Mouse (Mus musculus): ENCODE data around the gene Zfp617. TPM values are rescaled to one million over a fixed set of nuclear protein-coding genes. Genes with fewer than 3 reads are reported as not detected.
"Not testable (repeated sequence)": the region's sequence is repeated elsewhere in the genome, so short reads cannot be mapped to it uniquely, and the experiment has no call there.

Zfp617 gene
- total RNA-seq, 2 experiments from 2014 or later: 27.9 to 28.2 TPM

DNA sequence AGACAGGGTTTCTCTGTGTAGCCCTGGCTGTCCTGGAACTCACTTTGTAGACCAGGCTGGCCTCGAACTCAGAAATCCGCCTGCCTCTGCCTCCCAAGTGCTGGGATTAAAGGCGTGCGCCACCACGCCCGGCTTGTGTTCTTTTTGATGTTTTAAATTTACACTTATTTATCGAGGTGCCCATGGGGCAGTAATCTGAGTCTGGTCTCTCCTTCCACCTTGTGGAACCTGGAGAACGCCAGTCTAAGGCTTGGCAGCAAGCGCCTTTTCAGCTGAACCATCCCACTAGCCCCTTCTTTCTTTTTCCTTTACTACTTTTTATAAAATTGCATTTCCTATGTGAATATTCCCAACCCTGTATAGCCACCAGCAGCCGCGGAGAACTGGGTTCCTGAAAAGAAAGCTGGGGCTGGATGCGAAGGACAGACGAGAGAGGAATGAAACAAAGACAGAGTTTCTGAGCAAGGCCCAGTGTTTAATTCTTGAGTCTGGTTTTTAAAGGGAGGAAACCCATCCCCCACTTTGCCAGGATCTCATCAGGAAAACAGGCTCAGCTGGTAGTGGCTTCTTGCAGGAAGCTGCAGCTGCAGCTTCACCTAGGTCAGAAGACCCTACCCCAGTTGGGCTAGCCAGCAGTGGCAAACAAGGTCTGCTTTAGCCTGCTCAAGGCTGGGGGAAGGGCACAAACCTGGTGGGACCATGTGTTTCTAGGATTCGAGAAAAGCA lies 43.2 kb downstream of the Zfp617 start:
- DNase-seq (ENCODE audit: low spot score in 2 of 2): no peak

DNA sequence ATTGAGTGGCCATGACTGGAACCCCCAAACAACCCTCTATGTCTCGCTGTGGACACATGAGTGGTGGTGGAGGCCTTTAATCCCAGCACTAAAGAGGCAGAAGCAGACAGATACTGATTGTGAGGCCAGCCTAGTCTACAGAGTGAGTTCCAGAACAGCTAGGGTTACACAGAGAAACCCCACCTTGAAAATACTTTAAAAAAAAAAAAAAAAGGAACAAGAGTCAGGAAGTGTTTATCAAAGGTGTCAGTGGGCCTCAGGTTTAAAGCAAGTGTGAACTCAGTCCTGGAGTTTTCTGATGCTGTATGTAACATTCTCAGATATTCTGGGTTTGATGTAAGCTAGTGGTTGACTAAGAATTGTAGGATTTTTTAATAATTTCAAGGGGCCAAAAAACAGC lies 44.1 kb downstream of the Zfp617 start:
- DNase-seq (ENCODE audit: low spot score in 2 of 2): no peak

DNA sequence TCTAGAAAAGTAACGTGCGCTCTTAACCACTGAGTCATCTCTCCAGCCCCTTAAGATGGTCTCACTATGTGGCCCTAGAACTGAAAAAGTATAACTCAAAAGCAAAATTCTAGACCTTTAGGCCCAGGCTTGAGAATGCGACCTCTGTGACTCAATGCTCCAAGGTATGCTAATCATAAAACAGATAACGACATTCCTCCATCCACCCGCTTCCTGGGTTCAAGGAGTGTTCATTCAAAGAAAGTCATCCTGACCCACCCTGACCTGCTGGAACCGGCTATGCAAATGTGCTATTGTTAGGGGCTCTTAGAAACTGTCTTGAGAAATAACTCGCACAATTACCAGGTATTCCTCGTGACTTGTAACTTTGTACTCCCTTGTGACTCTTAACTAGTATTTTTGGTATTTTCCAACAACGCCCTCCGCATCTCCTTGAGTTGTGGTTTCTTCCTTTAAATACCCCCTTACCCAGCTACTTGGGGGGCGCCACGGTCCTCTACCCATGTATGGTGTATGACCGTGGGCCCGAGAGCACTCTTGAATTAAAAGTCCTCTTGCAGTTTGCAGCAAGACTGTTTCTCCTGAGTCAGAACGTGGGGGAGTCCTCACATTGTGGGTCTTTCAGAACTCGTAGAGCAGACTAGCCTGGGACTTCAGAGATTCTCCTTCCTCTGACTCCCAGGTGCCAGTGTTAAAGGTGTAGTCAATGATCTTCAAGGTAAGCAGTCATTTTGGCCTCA lies 44.7 kb downstream of the Zfp617 start:
- DNase-seq (ENCODE audit: low spot score in 2 of 2): not testable (repeated sequence)

DNA sequence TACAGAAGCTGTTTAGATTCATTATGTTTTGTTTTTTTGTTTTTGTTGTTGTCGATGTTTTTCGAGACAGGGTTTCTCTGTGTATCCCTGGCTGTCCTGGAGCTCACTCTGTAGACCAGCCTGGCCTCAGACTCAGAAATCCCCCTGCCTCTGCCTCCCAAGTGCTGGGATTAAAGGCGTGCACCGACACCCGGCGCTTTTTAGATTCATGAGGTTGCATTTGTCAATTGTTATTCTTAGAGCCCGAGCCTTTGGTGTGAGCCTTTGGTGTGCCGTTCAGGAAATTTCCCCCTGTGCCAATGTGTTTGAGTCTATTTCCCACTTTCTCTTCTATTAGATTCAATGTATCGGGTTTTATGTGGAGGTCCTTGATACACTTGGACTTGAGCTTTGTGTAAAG lies 46.2 kb downstream of the Zfp617 start:
- no peak for DNase-seq (ENCODE audit: low spot score in 2 of 2)

DNA sequence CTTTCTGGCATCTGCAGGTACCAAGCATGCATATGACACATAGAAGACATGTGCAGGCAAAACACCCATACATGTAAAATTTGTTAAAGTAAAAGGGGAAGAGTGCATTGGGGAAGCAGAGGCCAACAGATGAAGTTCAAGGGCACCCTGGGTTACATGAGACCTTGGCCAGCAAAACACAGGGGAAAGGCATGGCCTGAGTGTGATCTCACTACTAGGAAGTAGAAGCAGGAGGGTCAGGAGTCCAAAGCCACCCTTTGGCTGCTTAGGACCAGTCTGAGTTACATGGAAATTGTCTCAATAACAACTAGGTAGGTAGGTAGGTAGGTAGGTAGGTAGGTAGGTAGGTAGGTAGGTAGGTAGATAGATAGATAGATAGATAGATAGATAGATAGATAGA lies 52.0 kb downstream of the Zfp617 start:
- DNase-seq (ENCODE audit: low spot score in 2 of 2): no peak

DNA sequence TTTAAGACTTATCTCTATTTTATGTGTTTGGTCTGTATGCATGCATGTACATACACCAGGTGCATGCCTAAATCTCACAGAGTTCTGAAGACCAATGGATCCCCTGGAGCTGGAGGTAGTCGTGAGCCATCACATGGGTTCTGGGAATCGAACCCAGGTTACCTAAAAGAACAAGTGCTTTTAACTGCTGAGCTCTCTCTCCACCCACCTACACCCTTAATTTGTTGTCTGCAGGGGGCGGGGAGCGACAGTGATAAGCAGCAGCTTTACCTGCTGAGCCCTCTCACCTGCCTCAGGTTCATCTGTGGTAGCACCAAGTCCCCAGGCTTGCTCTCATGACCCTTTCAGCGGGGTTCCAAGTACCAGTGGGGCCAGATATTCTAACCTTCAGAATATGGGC lies 53.4 kb downstream of the Zfp617 start:
- DNase-seq (ENCODE audit: low spot score in 2 of 2): no peak

DNA sequence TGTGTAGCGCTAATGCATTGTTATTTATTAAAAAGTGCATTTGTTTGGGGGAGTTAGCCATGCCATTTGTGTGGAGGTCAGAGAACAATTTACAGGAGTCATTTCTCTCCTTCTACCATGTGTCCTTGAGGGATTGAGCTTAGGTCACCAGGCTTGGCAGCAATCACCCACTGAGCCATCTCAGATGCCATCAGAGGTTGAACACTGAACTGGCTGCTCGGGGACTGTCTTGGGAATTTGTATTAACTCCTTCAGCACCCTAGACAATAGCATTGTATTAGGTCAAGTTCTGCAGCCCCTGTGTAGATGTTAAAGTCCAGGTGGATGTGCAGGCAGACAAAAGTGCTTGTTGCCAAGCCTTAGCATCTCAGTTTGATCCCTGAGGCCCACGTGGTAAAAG lies 55.6 kb downstream of the Zfp617 start:
- DNase-seq (ENCODE audit: low spot score in 2 of 2): no peak

DNA sequence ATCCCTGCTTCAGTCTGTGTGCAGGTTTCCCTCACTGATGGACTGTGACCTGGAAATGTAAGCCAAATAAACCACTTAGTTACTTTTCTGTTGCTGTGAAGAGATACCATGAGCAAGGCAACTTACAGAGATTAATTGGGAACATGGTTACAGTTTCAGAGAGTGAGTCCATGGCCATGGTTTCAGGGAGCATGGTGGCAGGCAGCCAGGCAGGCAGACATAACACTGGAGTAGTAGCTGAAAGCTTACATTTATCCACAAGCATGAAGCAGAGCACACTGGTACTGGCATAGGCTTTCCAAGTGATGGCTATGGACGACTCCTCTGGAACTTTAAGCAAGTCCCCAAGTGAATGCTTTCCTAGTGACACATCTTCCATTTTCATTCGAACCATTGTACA lies 56.7 kb downstream of the Zfp617 start:
- DNase-seq (ENCODE audit: low spot score in 2 of 2): no peak

DNA sequence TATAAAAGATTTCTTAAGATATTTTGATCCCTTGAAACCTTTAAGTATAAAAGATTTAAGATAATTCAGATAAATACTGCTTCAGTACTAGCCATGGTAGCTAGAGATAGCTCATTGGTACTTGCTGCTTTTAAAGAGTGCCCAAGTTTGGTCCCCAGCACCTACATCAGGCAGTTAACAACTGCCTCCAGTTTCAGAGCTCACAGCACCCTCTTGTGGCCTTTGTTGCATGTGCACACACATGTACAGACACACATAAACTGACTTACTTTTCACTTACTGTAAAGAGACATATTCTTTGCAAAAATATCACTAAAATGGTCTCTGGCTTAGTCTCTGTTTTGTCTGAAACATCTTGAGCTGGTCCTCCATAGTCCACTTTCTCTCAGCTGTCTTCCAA lies 58.0 kb downstream of the Zfp617 start:
- DNase-seq (ENCODE audit: low spot score in 2 of 2): no peak

DNA sequence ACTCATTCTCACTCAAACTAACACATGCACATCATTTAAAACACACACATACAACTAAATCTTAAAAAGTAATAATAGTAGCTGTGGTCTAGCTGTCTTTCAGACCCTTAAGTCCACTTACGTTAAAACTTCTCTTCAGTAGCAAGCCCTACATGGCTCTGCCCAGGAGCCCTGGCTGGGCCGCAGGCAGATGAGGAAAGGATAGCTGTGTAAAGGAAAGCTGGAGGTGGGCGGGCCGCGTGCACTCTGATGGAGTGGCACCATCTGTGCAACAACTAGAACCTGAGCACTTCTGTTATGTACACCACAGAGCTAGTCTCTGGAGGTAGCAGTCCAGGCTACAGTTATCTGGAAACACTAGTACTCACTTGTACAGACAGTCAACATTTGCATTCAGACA lies 58.8 kb downstream of the Zfp617 start:
- DNase-seq (ENCODE audit: low spot score in 2 of 2): no peak

DNA sequence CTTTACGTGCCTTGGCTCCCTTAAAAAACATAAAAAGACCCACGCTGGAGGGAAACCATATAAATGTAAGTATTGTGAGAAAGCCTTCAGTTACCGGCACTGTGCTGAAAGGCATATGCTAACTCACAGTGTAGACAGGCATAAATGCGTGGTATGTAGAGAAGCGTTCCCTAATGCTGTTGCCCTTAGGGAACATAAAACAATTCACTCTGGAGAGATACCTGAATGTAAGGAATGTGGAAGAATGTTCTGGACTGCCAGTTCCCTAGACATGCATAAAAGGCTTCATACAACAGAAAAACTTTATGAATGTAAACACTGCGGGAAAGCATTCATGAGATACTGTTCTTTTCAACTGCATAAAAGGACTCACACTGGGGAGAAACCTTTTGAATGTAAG lies 59.7 kb downstream of the Zfp617 start:
- DNase-seq (ENCODE audit: low spot score in 2 of 2): no peak

DNA sequence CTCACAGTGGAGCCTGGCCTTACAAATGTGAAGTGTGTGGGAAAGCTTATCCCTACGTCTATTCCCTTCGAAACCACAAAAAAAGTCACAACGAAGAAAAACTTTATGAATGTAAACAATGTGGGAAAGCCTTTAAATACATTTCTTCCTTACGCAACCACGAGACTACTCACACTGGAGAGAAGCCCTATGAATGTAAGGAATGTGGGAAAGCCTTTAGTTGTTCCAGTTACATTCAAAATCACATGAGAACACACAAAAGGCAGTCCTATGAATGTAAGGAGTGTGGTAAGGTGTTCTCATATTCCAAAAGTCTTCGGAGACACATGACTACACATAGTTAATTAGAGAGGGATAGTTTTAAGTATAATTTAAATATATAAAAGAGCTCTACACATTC lies 60.2 kb downstream of the Zfp617 start:
- no peak for DNase-seq (ENCODE audit: low spot score in 2 of 2)

DNA sequence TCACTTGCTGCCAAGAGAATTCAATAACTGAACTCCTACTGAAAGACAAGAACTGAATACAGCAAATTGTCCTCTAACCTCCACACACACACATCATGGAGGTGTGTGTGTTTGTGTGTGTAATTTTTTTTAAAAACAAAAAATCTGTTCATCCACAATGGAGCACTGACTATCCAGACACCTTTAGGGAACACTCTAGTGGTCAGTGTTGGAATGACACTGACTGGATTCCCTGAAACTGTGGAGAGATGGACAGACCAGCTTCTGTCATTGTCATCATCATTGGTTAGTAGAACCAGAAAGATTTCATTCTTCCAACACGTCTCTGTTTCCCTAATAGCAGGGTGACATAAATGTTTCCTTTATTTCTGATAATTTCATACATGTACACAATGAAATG lies 63.5 kb downstream of the Zfp617 start:
- DNase-seq (ENCODE audit: low spot score in 2 of 2): no peak

DNA sequence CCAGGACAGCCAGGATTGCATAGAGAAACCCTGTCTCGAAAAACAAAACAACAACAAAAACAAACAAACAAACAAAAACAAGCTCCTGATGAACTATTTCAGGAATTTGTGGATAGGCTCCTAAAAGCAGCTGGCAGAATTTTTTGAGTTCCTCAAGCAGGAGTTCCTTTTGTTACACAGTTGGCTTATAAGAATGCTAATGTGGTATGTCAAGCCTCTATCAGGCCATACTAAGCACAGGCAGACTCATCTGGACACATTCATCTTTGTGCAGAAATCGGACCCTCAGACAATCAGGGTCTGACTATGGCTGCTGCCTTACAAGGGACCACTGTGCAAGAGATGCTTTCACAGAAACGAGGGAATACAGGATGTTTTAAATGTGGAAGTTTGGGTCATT lies 65.8 kb downstream of the Zfp617 start:
- no peak for DNase-seq (ENCODE audit: low spot score in 2 of 2)

DNA sequence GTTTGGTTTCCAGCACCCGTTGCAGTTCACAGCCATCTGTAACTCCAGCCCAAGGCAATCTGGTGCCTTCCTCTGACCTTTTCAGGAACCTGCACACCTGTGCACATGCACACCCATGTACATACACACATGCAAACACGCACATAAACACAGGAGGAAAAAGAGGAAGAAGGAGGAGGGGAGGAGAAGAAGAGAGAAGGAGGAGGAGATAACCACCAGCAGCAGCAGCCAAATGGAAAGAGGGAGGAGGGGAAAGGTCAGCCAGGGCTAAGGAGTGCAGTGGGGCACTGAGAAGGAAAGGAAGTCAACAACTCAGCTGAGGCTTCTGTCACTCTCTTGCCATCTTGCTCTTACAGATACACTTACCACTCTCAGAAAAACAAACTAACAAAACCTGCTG lies 72.6 kb downstream of the Zfp617 start:
- no peak for DNase-seq (ENCODE audit: low spot score in 2 of 2)

DNA sequence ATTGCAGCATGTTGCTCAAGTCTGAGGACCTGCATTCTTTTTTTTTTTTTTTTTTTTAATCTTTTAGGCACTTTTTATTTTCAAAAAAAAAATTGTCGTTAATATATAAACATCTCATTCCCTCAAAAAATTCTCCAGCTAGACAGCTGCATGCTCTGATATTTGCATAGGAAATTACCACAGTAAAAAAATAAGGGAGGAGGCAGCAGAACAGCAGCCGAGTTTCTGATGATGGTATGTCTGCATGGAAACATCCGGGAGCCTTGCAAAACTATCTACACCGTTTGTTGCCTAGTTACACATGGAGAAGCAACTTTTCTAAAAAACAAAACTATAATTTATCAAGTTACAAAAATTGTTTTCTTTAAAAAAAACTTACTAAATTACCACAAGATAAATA lies 73.0 kb downstream of the Zfp617 start:
- no peak for DNase-seq (ENCODE audit: low spot score in 2 of 2)

Other genes starting within 250 kb of the Zfp617 start
- 100 to 1,000 TPM; 242 to 246 TPM for gene Unc13a, start 236.9 kb upstream of the Zfp617 start, total RNA-seq (2021)
- gene Jak3, start 232.3 kb upstream of the Zfp617 start, total RNA-seq (2021): 1 to 10 TPM; 7.7 to 7.8 TPM
- gene Insl3, start 219.4 kb upstream of the Zfp617 start, total RNA-seq (2021): 1 to 10 TPM; 2.3 to 2.4 TPM
- gene B3gnt3, start 206.8 kb upstream of the Zfp617 start, total RNA-seq (2021): under 1 TPM; 0.42 to 0.64 TPM
- gene Fcho1, start 182.9 kb upstream of the Zfp617 start, total RNA-seq (2021): 100 to 1,000 TPM; 111 to 119 TPM
- gene Zfp709, start 26.6 kb upstream of the Zfp617 start, total RNA-seq (2021): 10 to 100 TPM; 10.4 to 12.3 TPM
- gene Zfp882, start within 50 bp of the Zfp617 start, total RNA-seq (2021): 10 to 100 TPM; 13.0 to 15.2 TPM
- gene Zfp961, start 42.4 kb downstream of the Zfp617 start, total RNA-seq (2021): 10 to 100 TPM; 16.1 to 17.7 TPM
- gene Cyp4f18, start 101.0 kb downstream of the Zfp617 start, total RNA-seq (2021): not detected
- gene Olfr372, start 132.6 kb downstream of the Zfp617 start, total RNA-seq (2021): not detected
- gene Olfr373, start 174.5 kb downstream of the Zfp617 start, total RNA-seq (2021): not detected
- not detected for gene Olfr374, start 198.4 kb downstream of the Zfp617 start, total RNA-seq (2021)
- gene Tpm4, start 226.3 kb downstream of the Zfp617 start, total RNA-seq (2021): 10 to 100 TPM; 52.7 to 57.9 TPM

Data from layer of hippocampus, postnatal 10 days (tissue).